Mouse (Mus musculus) ES-Bruce4 (cell line): ENCODE results near the gene Ugcg.

Experiments used
- CTCF ChIP-seq: IDR thresholded peaks from one replicate; pipeline ENCODE4 v1.8.1; 2011; ENCODE audit warnings: low read depth, low read length
- EP300 ChIP-seq: IDR thresholded peaks from 2 replicates; pipeline ENCODE4 v1.6.1; 2011; ENCODE audit warnings: low read depth, low read length; ENCODE audit not compliant: insufficient read depth

DNA sequence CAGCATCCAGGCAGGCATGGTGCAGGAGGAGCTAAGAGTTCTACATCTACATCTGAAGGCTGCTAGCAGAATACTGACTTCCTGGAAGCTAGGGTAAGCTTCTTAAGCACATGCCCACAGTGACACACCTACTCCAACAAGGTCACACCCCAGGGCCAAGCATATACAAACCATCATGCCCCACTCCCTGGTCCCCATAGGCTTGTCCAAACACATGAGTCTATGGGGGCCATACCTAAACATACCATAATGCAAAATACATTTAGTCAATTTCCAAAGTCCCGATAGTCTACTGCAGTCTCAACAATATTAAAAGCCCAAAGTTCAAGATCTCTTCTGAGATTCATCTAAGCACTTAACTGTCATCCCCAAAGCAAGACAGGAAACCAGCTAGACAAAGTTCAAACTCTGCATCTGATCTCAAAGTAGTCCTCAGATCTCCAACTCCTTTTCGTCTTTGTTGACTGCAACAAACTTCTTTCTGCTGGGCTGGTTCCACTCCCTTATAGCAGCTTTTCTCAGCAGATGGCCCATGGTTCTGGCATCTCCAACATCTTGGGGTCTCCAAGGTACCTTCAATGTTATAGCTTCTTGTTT, 21.7 kb upstream of the Ugcg start:
- no peak for TF ChIP-seq CTCF
- TF ChIP-seq EP300, result no peak
